Mouse (Mus musculus): ENCODE results near the gene Aldh8a1. TPM values are rescaled to one million over a fixed set of nuclear protein-coding genes. Genes with fewer than 3 reads are reported as not detected.

Gene Aldh8a1
- polyA plus RNA-seq, 2 experiments = 11.6 to 21.5 TPM

GRCm38 (mm10) chr10:21420457-21421424 is 43.6 kb downstream of the Aldh8a1 start:
- peak overlapping the region; percentile 2; the same call in 1 of the 2 replicates for H3K4me2 ChIP-seq (ENCODE audit: low read depth)

GRCm38 (mm10) chr10:21426515-21426914 is 49.4 kb downstream of the Aldh8a1 start:
- no peaks in the 10 kb centered on the region for H3K4me1 ChIP-seq (replicated peaks; ENCODE audit: control insufficient read depth in 2 of 2, insufficient read depth in 2 of 2, low read length in 1 of 2)
- H3K36me3 ChIP-seq (replicated peaks; ENCODE audit: control insufficient read depth, insufficient read depth, low read depth) = no peaks in the 10 kb centered on the region
- H3K27me3 ChIP-seq (ENCODE audit: control insufficient read depth, insufficient read depth, low read length) = no peaks in the 10 kb centered on the region
- no peak for TF ChIP-seq EP300 (IDR thresholded peaks at IDR 0.05; ENCODE audit: low read depth)
- TF ChIP-seq CTCF (IDR thresholded peaks at IDR 0.05; ENCODE audit: low read depth) = no peak
- no peak overlapping the region for H3K9ac ChIP-seq (replicated peaks)
- no peak overlapping the region for H3K4me2 ChIP-seq (ENCODE audit: low read depth)
- H3K4me3 ChIP-seq (ENCODE audit: insufficient read depth in 1 of 2, low read depth in 2 of 2, low read length in 2 of 2) = no peak overlapping the region
- ATAC-seq (ENCODE audit: insufficient read depth) = no peak
- DNase-seq (ENCODE audit: low read depth in 3 of 3, low spot score in 3 of 3) = no peak
- no peaks in the 10 kb centered on the region for H3K9me3 ChIP-seq (ENCODE audit: control insufficient read depth, low read length)
- H3K27ac ChIP-seq = no peak overlapping the region
- WGBS (ENCODE audit: insufficient replicate concordance) = 51% methylated on average over 3 of the region's 3 CpGs

More at GRCm38 (mm10) chr10:21420457-21421424, 43.6 kb downstream of the Aldh8a1 start:
- no peak overlapping the region for H3K27ac ChIP-seq
- H3K9ac ChIP-seq (replicated peaks) = no peak overlapping the region
- no peaks in the 10 kb centered on the region for H3K27me3 ChIP-seq (ENCODE audit: control insufficient read depth, insufficient read depth, low read length)
- peaks cover 0 to 4% of the 10 kb centered on the region in 2 experiments; a peak in 2 of 4 replicates for H3K4me1 ChIP-seq (replicated peaks; ENCODE audit: control insufficient read depth in 2 of 2, insufficient read depth in 2 of 2, low read length in 1 of 2)
- TF ChIP-seq EP300 (IDR thresholded peaks at IDR 0.05; ENCODE audit: low read depth) = no peak
- TF ChIP-seq CTCF (IDR thresholded peaks at IDR 0.05; ENCODE audit: low read depth) = peak; percentile 80
- ATAC-seq (ENCODE audit: insufficient read depth) (no peak), DNase-seq (ENCODE audit: low read depth in 3 of 3, low spot score in 3 of 3) (peak in 1 of 3 experiments; percentile 29)
- H3K9me3 ChIP-seq (ENCODE audit: control insufficient read depth, low read length) = no peaks in the 10 kb centered on the region
- H3K4me3 ChIP-seq (ENCODE audit: insufficient read depth in 1 of 2, low read depth in 2 of 2, low read length in 2 of 2) = no peak overlapping the region
- 26% methylated on average over 24 of the region's 24 CpGs for WGBS (ENCODE audit: insufficient replicate concordance)
- H3K36me3 ChIP-seq (replicated peaks; ENCODE audit: control insufficient read depth, insufficient read depth, low read depth) = no peaks in the 10 kb centered on the region

DNA sequence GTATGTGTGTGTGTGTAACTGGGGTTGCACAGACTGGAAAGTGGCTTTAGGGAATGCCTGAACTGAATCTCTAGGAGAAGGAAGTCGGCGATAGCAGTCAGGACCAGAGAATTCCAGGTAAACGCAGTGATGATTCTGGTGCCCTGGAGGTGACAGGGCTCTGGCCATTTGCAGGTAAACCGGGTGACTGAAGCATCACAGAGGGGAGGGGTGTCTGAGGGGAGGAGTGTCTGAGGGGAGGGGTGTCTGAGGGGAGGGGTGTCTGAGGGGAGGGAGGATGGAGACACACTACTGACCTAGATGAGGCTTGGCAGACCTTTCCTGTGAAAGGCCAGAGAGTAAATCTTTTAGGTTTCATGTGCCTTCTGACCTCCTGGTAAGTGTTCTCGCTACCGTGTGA is 50.9 kb downstream of the Aldh8a1 start:
- ATAC-seq (ENCODE audit: insufficient read depth) (no peak), DNase-seq (ENCODE audit: low read depth in 3 of 3, low spot score in 3 of 3) (no peak)
- WGBS (ENCODE audit: insufficient replicate concordance) = 59% methylated on average over 6 of the region's 6 CpGs
- no peak overlapping the region for H3K27ac ChIP-seq
- no peaks in the 10 kb centered on the region for H3K4me1 ChIP-seq (replicated peaks; ENCODE audit: control insufficient read depth in 2 of 2, insufficient read depth in 2 of 2, low read length in 1 of 2)
- no peak overlapping the region for H3K9ac ChIP-seq (replicated peaks)
- no peaks in the 10 kb centered on the region for H3K27me3 ChIP-seq (ENCODE audit: control insufficient read depth, insufficient read depth, low read length)
- H3K4me3 ChIP-seq (ENCODE audit: insufficient read depth in 1 of 2, low read depth in 2 of 2, low read length in 2 of 2) = no peak overlapping the region
- TF ChIP-seq CTCF (IDR thresholded peaks at IDR 0.05; ENCODE audit: low read depth) = no peak
- TF ChIP-seq EP300 (IDR thresholded peaks at IDR 0.05; ENCODE audit: low read depth) = no peak
- no peaks in the 10 kb centered on the region for H3K9me3 ChIP-seq (ENCODE audit: control insufficient read depth, low read length)
- H3K36me3 ChIP-seq (replicated peaks; ENCODE audit: control insufficient read depth, insufficient read depth, low read depth) = no peaks in the 10 kb centered on the region
- H3K4me2 ChIP-seq (ENCODE audit: low read depth) = no peak overlapping the region

GRCm38 (mm10) chr10:21439268-21439667 is 62.2 kb downstream of the Aldh8a1 start:
- no peak overlapping the region for H3K9ac ChIP-seq (replicated peaks)
- DNase-seq (ENCODE audit: low read depth in 3 of 3, low spot score in 3 of 3) (no peak), ATAC-seq (ENCODE audit: insufficient read depth) (no peak)
- no peak overlapping the region for H3K4me2 ChIP-seq (ENCODE audit: low read depth)
- no peaks in the 10 kb centered on the region for H3K36me3 ChIP-seq (replicated peaks; ENCODE audit: control insufficient read depth, insufficient read depth, low read depth)
- H3K9me3 ChIP-seq (ENCODE audit: control insufficient read depth, low read length) = no peaks in the 10 kb centered on the region
- no peaks in the 10 kb centered on the region for H3K27me3 ChIP-seq (ENCODE audit: control insufficient read depth, insufficient read depth, low read length)
- H3K4me3 ChIP-seq (ENCODE audit: insufficient read depth in 1 of 2, low read depth in 2 of 2, low read length in 2 of 2) = no peak overlapping the region
- H3K27ac ChIP-seq = no peak overlapping the region
- H3K4me1 ChIP-seq (replicated peaks; ENCODE audit: control insufficient read depth in 2 of 2, insufficient read depth in 2 of 2, low read length in 1 of 2) = peaks cover 3 to 16% of the 10 kb centered on the region in 2 experiments; a peak in 3 of 4 replicates
- TF ChIP-seq EP300 (IDR thresholded peaks at IDR 0.05; ENCODE audit: low read depth) (no peak), CTCF (IDR thresholded peaks at IDR 0.05; ENCODE audit: low read depth) (no peak)
- 76% methylated on average over 1 of the region's 1 CpGs for WGBS (ENCODE audit: insufficient replicate concordance)

- Histone ChIP-seq H3K4me1 (replicated peaks; ENCODE audit: control insufficient read depth in 2 of 2, insufficient read depth in 2 of 2, low read length in 1 of 2) (peaks cover 3 to 24% of the 10 kb centered on the region in 2 experiments; a peak in 3 of 4 replicates), H3K9ac (replicated peaks) (no peak overlapping the region), H3K4me3 (ENCODE audit: insufficient read depth in 1 of 2, low read depth in 2 of 2, low read length in 2 of 2) (no peak overlapping the region), H3K36me3 (replicated peaks; ENCODE audit: control insufficient read depth, insufficient read depth, low read depth) (no peaks in the 10 kb centered on the region), H3K4me2 (ENCODE audit: low read depth) (no peak overlapping the region), H3K9me3 (ENCODE audit: control insufficient read depth, low read length) (no peaks in the 10 kb centered on the region), H3K27me3 (ENCODE audit: control insufficient read depth, insufficient read depth, low read length) (no peaks in the 10 kb centered on the region), H3K27ac (no peak overlapping the region)
- 54% methylated on average over 4 of the region's 4 CpGs for WGBS (ENCODE audit: insufficient replicate concordance)
- TF ChIP-seq CTCF (IDR thresholded peaks at IDR 0.05; ENCODE audit: low read depth) = no peak
- TF ChIP-seq EP300 (IDR thresholded peaks at IDR 0.05; ENCODE audit: low read depth) = no peak
- ATAC-seq (ENCODE audit: insufficient read depth) (no peak), DNase-seq (ENCODE audit: low read depth in 3 of 3, low spot score in 3 of 3) (no peak)
Observed at GRCm38 (mm10) chr10:21441020-21441419, 63.9 kb downstream of the Aldh8a1 start.
